Mouse (Mus musculus) hindbrain, postnatal 0 days (tissue): ENCODE measurements around the gene Vps33b. TPM values are rescaled to one million over a fixed set of nuclear protein-coding genes. Genes with fewer than 3 reads are reported as not detected.

ENCODE experiments used
- ATAC-seq: fragments of 200-750 bp; cut with Nextera tagmentation; 2 replicates; pipeline ENCODE4 v1.8.0; 2017; ENCODE audit warnings: mild to moderate bottlenecking, moderate TSS enrichment, moderate library complexity
- DNase-seq: peaks from one replicate; pipeline ENCODE4 v3.0.0-alpha.2; 2015; ENCODE audit warnings: low spot score
- H3K27ac ChIP-seq: fragments of 300-500 bp; sonication (generic); 2 replicates; pipeline ENCODE4 v1.5.1; 2014; ENCODE audit warnings: mild to moderate bottlenecking
- H3K27me3 ChIP-seq: fragments of 300-500 bp; sonication (generic); 2 replicates; pipeline ENCODE4 v1.6.1; 2014; ENCODE audit warnings: low read length, mixed read lengths; ENCODE audit not compliant: insufficient read depth
- H3K36me3 ChIP-seq: fragments of 300-500 bp; sonication (generic); 2 replicates; pipeline ENCODE4 v1.6.1; 2014; ENCODE audit warnings: low read length, mixed read lengths; ENCODE audit not compliant: insufficient read depth
- H3K4me1 ChIP-seq: fragments of 300-500 bp; sonication (generic); 2 replicates; pipeline ENCODE4 v1.6.1; 2014; ENCODE audit warnings: antibody characterized with exemption, low read length, mixed read lengths; ENCODE audit not compliant: insufficient read depth
- H3K4me2 ChIP-seq: fragments of 300-500 bp; sonication (generic); 2 replicates; pipeline ENCODE4 v1.6.1; 2014; ENCODE audit warnings: low read depth, mild to moderate bottlenecking, low read length, moderate library complexity, mixed read lengths
- H3K4me3 ChIP-seq: fragments of 300-500 bp; sonication (generic); 2 replicates; pipeline ENCODE4 v1.5.1; 2014; ENCODE audit warnings: low read length
- H3K9ac ChIP-seq: fragments of 300-500 bp; sonication (generic); replicated peaks from 2 replicates; pipeline ENCODE4 v1.6.1; 2014; ENCODE audit warnings: mild to moderate bottlenecking, low read length, moderate library complexity, mixed read lengths
- H3K9me3 ChIP-seq: fragments of 300-500 bp; sonication (generic); 2 replicates; pipeline ENCODE4 v1.6.1; 2016; ENCODE audit warnings: low read length, mixed read lengths
- CTCF ChIP-seq: IDR thresholded peaks from 2 replicates; pipeline ENCODE4 v1.5.1; 2016; ENCODE audit warnings: antibody characterized with exemption, control low read depth, low read depth
- WGBS: fragments of 180-500 bp; shearing (Covaris S2); extraction: QIAGEN DNeasy Blood & Tissue Kit; methylation state at CpG from one replicate; pipeline ENCODE4 v1.1.7; 2014; 5-methylcytosine and 5-hydroxymethylcytosine counted together
- polyA plus RNA-seq: library from polyadenylated mRNA; unstranded; fragments of >200 nt; fragmentation: Nextera tagmentation; extraction: Ambion mirVana; gene quantifications from 2 replicates; pipeline ENCODE4 v1.2.1, GENCODE M21; 2015
- total RNA-seq: library from RNA; depleted of rRNA; stranded (reverse); fragments of >200 nt; gene quantifications from 2 replicates; pipeline ENCODE4 v1.2.3, GENCODE M21; 2014

Gene Vps33b
- total and polyA plus RNA-seq, 2 experiments from 2014 or later, result 15.4 to 24.3 TPM

DNA sequence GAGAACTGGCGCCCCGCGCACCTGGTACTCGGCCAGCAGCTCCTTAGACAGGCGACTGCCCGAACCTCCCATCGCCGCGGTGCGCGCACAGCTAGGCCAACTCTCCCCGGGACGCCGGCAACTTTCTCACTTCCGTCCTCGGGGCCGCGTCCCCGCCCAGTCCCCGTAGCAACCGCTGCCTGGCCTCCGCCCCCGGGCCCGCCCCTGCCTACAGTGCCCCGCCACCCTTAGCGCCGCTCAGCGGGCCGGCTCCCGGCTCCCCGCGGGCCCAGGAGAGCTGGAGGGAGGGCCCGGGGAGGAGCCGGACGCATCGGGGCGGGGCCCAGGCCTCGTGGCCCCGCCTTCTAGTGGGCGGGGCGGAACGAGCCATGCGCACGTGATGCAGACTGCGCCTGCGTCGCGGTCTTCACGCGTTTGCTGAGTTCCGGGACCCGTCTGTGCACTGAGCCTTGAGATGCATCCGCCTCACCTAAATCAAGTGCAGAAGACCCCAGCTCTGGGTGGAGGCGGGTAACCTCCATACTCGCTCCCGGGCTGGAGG is 36.9 kb upstream of the Vps33b start, which contains the start of the genes Cib1 and Gdpgp1:
Gene Cib1 (minus strand): TSS at position 325 of the 541 bp plus-strand sequence.
Gene Gdpgp1 (plus strand): TSS at position 377 of the 541 bp plus-strand sequence.
- H3K4me3 ChIP-seq, result peak within 1 kb of the TSS; percentile 85
- H3K9me3 ChIP-seq, result no peaks in the 10 kb centered on the region
- H3K4me1 ChIP-seq, result no peaks in the 10 kb centered on the region
- TF ChIP-seq CTCF, result no peak
- DNase-seq (peak; percentile 98), ATAC-seq (peak; percentile 98)
- H3K27me3 ChIP-seq, result no peaks in the 10 kb centered on the region
- peak within 1 kb of the TSS; percentile 81 for H3K4me2 ChIP-seq
- H3K36me3 ChIP-seq, result peaks cover 7% of the 10 kb centered on the region; the same call in 1 of the 2 replicates
- peak within 1 kb of the TSS; percentile 61 for H3K27ac ChIP-seq
- H3K9ac ChIP-seq, result peak within 1 kb of the TSS; percentile 65
- WGBS, result 1% methylated on average over 56 of the region's 56 CpGs

DNA sequence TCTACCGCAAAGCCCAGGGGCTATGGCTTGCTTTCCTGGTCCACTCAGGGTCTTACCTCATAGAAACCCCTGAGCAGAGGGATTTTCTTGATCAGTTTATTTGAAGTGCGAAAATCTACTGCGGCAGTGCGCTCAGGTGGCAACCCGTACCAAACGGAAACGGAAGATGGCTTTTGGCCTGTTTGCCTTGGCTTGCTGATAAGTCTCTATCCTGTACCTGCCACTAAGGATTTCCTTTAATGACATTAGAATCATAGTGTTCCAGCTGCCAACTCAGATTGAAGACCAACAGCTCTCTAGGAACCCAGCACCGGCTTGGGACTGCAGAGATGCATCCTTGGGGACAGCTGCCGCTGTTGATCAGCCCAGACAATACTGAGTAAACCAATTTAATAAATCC is 35.6 kb upstream of the Vps33b start:
- Histone ChIP-seq H3K27ac (no peak overlapping the region), H3K4me1 (no peaks in the 10 kb centered on the region), H3K9me3 (no peaks in the 10 kb centered on the region), H3K4me3 (no peak overlapping the region), H3K9ac (no peak overlapping the region), H3K36me3 (peaks cover 3% of the 10 kb centered on the region; the same call in 1 of the 2 replicates), H3K4me2 (peak overlapping the region; percentile 81; the same call in 1 of the 2 replicates), H3K27me3 (no peaks in the 10 kb centered on the region)
- ATAC-seq (no peak), DNase-seq (no peak)
- no peak for TF ChIP-seq CTCF
- WGBS, result 73% methylated on average over 9 of the region's 9 CpGs

DNA sequence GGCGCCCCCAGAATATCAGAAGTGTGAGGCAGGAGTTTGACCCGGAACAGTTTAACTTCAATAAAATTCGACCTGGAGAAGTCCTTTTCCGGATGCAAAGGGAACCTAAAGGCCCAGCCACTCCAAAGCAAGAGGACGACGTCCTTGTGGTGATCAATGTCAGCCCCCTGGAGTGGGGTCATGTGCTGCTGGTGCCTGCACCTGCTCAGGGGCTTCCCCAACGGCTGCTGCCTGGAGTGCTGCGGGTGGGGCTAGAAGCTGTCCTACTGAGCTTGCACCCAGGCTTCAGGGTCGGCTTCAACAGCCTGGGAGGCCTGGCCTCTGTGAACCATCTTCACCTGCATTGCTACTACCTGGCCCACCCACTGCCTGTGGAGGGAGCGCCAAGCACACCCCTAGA is 30.9 kb upstream of the Vps33b start:
- Histone ChIP-seq H3K36me3 (peaks cover 10% of the 10 kb centered on the region), H3K4me2 (no peak overlapping the region), H3K27ac (no peak overlapping the region), H3K4me1 (no peaks in the 10 kb centered on the region), H3K9ac (no peak overlapping the region), H3K9me3 (no peaks in the 10 kb centered on the region), H3K27me3 (no peaks in the 10 kb centered on the region), H3K4me3 (no peak overlapping the region)
- WGBS, result 91% methylated on average over 10 of the region's 10 CpGs
- no peak for TF ChIP-seq CTCF
- ATAC-seq (no peak), DNase-seq (no peak)

DNA sequence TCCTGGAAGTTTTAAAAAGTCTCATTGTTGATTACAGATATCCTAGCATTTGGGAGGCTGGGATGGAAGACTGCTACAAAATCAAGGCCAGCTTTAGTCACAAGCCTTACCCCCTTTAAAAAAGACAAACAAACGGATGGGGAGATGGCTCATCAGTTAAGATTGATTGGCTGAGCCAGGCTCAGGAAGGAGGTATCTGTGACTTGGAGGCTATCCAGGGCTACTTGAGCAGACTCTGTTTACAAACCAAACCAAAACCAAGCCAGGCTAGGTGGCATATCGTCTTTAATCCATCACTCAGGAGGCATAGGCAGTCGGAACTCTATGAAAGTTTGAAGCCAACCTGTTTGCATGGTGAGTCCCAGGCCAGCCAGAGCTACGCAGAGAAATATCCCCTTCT is 27.8 kb upstream of the Vps33b start:
- Histone ChIP-seq H3K9me3 (no peaks in the 10 kb centered on the region), H3K4me3 (no peak overlapping the region), H3K9ac (no peak overlapping the region), H3K27ac (no peak overlapping the region), H3K36me3 (peaks cover 10% of the 10 kb centered on the region), H3K27me3 (no peaks in the 10 kb centered on the region), H3K4me2 (no peak overlapping the region), H3K4me1 (no peaks in the 10 kb centered on the region)
- DNase-seq, result no peak
- TF ChIP-seq CTCF, result no peak
- WGBS, result 94% methylated on average over 4 of the region's 4 CpGs
- ATAC-seq, result no peak

DNA sequence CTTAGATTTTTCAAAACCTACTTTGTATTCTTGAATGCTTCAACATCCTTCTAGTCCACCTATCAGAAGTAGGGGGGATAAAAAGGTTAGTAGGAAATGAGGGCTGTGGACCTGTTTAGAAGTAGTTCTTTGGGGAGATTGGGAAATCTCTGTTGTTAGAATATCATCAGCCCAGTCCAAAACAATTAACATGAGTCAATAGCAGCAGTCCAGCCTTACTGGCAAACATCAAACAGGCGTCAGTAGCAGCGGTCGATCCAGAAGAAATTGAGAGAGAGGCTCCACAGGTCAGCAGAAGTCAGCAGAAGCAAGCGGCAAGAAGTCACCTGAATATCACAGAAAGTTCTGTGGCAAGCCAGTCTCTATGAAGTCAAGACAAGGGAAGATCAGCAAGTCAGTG is 24.6 kb upstream of the Vps33b start:
- DNase-seq (no peak), ATAC-seq (no peak)
- Histone ChIP-seq H3K4me1 (no peaks in the 10 kb centered on the region), H3K4me3 (no peak overlapping the region), H3K4me2 (no peak overlapping the region), H3K27me3 (no peaks in the 10 kb centered on the region), H3K9ac (no peak overlapping the region), H3K27ac (no peak overlapping the region), H3K36me3 (no peaks in the 10 kb centered on the region; the same call in 1 of the 2 replicates), H3K9me3 (no peaks in the 10 kb centered on the region)
- WGBS, result 94% methylated on average over 4 of the region's 4 CpGs
- TF ChIP-seq CTCF, result no peak

DNA sequence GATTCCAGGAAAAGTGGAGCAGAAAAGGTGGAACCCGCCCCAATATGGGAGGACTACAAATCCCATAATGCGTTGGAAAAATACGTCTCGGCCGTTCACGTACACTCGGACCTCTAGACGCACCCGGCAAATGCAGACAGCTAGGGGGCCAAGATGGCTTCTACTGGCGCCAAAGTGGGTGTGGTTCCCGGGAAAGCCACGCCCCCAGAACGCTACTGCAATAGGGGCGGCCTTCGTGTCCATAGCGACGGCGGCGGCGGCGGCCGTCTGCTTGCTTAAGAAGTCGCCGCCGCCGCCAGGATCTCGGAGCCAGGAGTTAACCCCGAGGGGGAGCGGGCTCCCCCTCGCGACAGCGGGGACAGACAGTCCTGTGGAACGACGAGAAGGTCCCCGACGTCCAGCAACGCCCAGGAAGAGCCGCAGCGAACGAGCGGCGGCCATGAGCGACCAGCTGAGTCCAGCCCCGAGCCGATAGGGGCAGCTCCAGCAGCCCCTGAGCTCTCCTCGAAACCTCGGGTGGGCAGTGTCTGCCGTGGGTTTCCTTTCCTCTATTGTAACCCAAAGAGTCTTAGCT is 23.2 kb upstream of the Vps33b start, which contains the start of gene Ttll13:
Gene Ttll13 (plus strand): TSS at position 229 of the 574 bp plus-strand sequence.
- under 1% methylated on average over 43 of the region's 48 CpGs for WGBS
- peak; percentile 69 for TF ChIP-seq CTCF
- DNase-seq (peak; percentile 99), ATAC-seq (peak; percentile 99)
- Histone ChIP-seq H3K36me3 (no peaks in the 10 kb centered on the region), H3K27me3 (no peaks in the 10 kb centered on the region), H3K9ac (peak within 1 kb of the TSS; percentile 62), H3K9me3 (no peaks in the 10 kb centered on the region), H3K4me1 (no peaks in the 10 kb centered on the region), H3K4me3 (peak within 1 kb of the TSS; percentile 56), H3K27ac (peak within 1 kb of the TSS; percentile 83), H3K4me2 (peak within 1 kb of the TSS; percentile 65)

DNA sequence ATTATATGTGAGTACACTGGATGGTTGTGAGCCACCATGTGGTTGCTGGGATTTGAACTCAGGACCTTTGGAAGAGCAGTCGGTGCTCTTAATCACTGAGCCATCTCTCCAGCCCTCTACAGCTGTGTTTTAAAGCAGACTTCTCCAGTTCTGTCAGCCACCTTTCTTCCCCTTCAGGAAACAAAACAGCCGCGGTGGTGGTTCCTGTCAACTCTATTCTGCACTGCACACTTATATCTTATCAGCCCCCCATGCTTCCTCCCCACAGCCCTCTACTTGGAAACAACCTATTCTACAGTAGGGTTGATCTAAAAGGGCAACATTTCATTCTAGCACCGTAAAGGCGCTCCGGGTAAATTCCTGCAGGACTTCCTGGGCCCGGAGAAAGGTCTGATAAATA is 22.6 kb upstream of the Vps33b start:
- peak overlapping the region; percentile 83; the same call in 1 of the 2 replicates for H3K27ac ChIP-seq

More for the DNA sequence above, 22.6 kb upstream of the Vps33b start:
- no peak for TF ChIP-seq CTCF
- H3K4me1 ChIP-seq, result no peaks in the 10 kb centered on the region
- no peak for ATAC-seq
- no peak for DNase-seq
- H3K36me3 ChIP-seq, result no peaks in the 10 kb centered on the region
- no peaks in the 10 kb centered on the region for H3K27me3 ChIP-seq
- no peaks in the 10 kb centered on the region for H3K9me3 ChIP-seq
- 64% methylated on average over 7 of the region's 7 CpGs for WGBS
- peak overlapping the region; percentile 62; the same call in 1 of the 2 replicates for H3K9ac ChIP-seq
- peak overlapping the region; percentile 56 for H3K4me3 ChIP-seq
- H3K4me2 ChIP-seq, result peak overlapping the region; percentile 65
